Mouse (Mus musculus): Measurements from ENCODE around the gene Ptpn5. TPM values are rescaled to one million over a fixed set of nuclear protein-coding genes. Genes with fewer than 3 reads are reported as not detected.

Gene Ptpn5
- polyA plus RNA-seq, 1 experiment, result not detected

DNA sequence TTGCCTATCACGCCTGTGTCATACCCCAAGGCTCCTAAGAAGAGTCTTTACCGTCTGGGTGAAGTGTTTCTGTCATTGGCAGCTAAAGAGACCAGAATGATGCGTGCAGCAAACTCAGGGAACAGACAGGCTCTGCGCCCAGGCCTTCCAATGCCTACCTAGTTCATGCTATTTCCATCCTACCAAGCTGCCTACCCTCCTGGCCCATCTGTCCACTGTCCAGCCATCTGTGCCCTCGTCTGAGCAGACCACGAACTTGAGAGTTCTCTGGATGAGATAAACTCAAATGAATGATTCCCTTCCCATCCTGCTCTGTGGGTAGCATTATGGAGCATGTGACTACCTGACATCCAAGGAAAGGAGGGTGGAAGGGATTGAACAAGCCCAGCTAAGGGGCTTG is 16.8 kb downstream of the Ptpn5 start:
- no peak for TF ChIP-seq POLR2A (IDR thresholded peaks at IDR 0.05; ENCODE audit: insufficient read depth, low read depth, low read length)
- no peak for TF ChIP-seq CTCF (IDR thresholded peaks at IDR 0.05; ENCODE audit: insufficient read depth, low read depth, low read length)
- Histone ChIP-seq H3K4me3 (ENCODE audit: insufficient read depth, low read depth, low read length) (no peak overlapping the region), H3K4me1 (ENCODE audit: control insufficient read depth, insufficient read depth, low read length) (peaks cover 16% of the 10 kb centered on the region), H3K27ac (ENCODE audit: insufficient read depth, low read depth, low read length) (no peak overlapping the region)
- 81% methylated on average over 6 of the region's 6 CpGs for WGBS

DNA sequence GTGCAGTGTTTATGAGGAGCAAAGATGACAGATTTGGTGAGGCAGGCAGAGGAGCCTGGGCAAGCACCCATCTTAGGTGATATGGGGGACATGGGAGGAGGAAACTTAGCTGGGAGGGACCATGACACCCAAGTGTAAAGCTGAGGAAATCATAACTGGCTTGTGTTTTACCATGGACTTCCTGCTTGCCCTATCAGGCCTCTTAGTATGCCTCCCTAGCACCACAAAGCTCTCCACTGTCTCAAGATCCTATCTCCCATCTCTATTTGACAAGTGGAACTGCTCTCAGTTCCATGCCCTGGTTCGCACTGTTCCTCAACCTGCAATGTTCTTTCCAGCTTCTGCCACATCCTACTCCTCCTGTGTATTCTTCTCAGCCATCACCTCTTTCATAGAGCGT is 18.0 kb downstream of the Ptpn5 start:
- 90% methylated on average over 2 of the region's 2 CpGs for WGBS
- TF ChIP-seq POLR2A (IDR thresholded peaks at IDR 0.05; ENCODE audit: insufficient read depth, low read depth, low read length) (no peak), CTCF (IDR thresholded peaks at IDR 0.05; ENCODE audit: insufficient read depth, low read depth, low read length) (no peak)
- peaks cover 18% of the 10 kb centered on the region for H3K4me1 ChIP-seq (ENCODE audit: control insufficient read depth, insufficient read depth, low read length)
- H3K27ac ChIP-seq (ENCODE audit: insufficient read depth, low read depth, low read length), result no peak overlapping the region
- H3K4me3 ChIP-seq (ENCODE audit: insufficient read depth, low read depth, low read length), result no peak overlapping the region

- TF ChIP-seq CTCF (IDR thresholded peaks at IDR 0.05; ENCODE audit: insufficient read depth, low read depth, low read length), result no peak
- TF ChIP-seq POLR2A (IDR thresholded peaks at IDR 0.05; ENCODE audit: insufficient read depth, low read depth, low read length), result no peak
- Histone ChIP-seq H3K27ac (ENCODE audit: insufficient read depth, low read depth, low read length) (no peak overlapping the region), H3K4me3 (ENCODE audit: insufficient read depth, low read depth, low read length) (no peak overlapping the region), H3K4me1 (ENCODE audit: control insufficient read depth, insufficient read depth, low read length) (peaks cover 31% of the 10 kb centered on the region)
- whole genome bisulfite sequencing, result 55% methylated on average over 7 of the region's 7 CpGs
These were observed 20.1 kb downstream of the Ptpn5 start for GRCm38 (mm10) chr7:47113383-47113782.

- Histone ChIP-seq H3K4me1 (ENCODE audit: control insufficient read depth, insufficient read depth, low read length) (peaks cover 36% of the 10 kb centered on the region), H3K4me3 (ENCODE audit: insufficient read depth, low read depth, low read length) (no peak overlapping the region), H3K27ac (ENCODE audit: insufficient read depth, low read depth, low read length) (no peak overlapping the region)
- TF ChIP-seq POLR2A (IDR thresholded peaks at IDR 0.05; ENCODE audit: insufficient read depth, low read depth, low read length), result no peak
- TF ChIP-seq CTCF (IDR thresholded peaks at IDR 0.05; ENCODE audit: insufficient read depth, low read depth, low read length), result no peak
- WGBS, result 92% methylated on average over 5 of the region's 5 CpGs
These were observed 21.4 kb downstream of the Ptpn5 start for GRCm38 (mm10) chr7:47112036-47112435.

DNA sequence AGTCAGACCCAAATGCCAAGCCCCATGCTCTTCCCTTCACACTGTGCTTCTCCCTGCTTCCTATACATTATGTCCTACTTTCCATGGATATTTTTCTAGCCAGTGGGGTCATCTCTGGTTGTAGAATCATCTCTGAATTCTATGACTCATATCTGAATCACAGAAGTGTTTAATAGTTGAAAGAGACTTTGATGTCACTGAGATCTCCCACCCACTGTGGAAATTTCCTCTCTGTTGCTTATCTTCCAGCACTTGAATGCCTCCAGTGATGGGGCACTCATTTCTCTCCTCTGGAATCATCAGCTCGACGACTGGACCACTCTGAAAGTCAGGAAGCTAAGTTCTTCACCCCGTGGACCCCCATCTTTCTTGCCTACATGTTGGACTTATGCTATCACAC is 22.4 kb downstream of the Ptpn5 start:
- H3K4me3 ChIP-seq (ENCODE audit: insufficient read depth, low read depth, low read length), result no peak overlapping the region
- WGBS, result 60% methylated on average over 3 of the region's 3 CpGs
- peaks cover 36% of the 10 kb centered on the region for H3K4me1 ChIP-seq (ENCODE audit: control insufficient read depth, insufficient read depth, low read length)
- no peak for TF ChIP-seq CTCF (IDR thresholded peaks at IDR 0.05; ENCODE audit: insufficient read depth, low read depth, low read length)
- no peak for TF ChIP-seq POLR2A (IDR thresholded peaks at IDR 0.05; ENCODE audit: insufficient read depth, low read depth, low read length)
- peak overlapping the region; percentile 40 for H3K27ac ChIP-seq (ENCODE audit: insufficient read depth, low read depth, low read length)

DNA sequence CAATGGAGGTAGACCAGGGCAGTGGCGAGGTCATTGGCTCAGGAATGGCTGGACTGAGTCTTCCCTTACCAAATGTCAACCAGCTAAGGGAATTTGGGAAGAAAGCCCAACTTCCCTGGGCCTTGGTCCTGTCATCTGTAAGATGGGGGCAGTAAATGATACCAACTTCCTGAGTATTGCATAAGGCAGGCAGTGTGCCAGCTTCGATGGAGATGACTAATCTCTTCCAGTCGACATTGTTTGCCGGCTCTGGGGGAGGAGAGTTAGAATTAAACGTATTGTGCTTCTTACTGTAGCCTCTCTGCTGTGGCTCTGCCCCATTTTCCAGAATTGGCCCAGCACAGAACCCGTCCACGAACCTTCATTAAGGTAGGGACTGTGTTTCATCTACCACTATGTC is 23.0 kb downstream of the Ptpn5 start:
- H3K27ac ChIP-seq (ENCODE audit: insufficient read depth, low read depth, low read length), result peak overlapping the region; percentile 88
- TF ChIP-seq CTCF (IDR thresholded peaks at IDR 0.05; ENCODE audit: insufficient read depth, low read depth, low read length), result no peak
- TF ChIP-seq POLR2A (IDR thresholded peaks at IDR 0.05; ENCODE audit: insufficient read depth, low read depth, low read length), result no peak
- 34% methylated on average over 7 of the region's 7 CpGs for WGBS
- H3K4me3 ChIP-seq (ENCODE audit: insufficient read depth, low read depth, low read length), result no peak overlapping the region
- peaks cover 36% of the 10 kb centered on the region for H3K4me1 ChIP-seq (ENCODE audit: control insufficient read depth, insufficient read depth, low read length)

DNA sequence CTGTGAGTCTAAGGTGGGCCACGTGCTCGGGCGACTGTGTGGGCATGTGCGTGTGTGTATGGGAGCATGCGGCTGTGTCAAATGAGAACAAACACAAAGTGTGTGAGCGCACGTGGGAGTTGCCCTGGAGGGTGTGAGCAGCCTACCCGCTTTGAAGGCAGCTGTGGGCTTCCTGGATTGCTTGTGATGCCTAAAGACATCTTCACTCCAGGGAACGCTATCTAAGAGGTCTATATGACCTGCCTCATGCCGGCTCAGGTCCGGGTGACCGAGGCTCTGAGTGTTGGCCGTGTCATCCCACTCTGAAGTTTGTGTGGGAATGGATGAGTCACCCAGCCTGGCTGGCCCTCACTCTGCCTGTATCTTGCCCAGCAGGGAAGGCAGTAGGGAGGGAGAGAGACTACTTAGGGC is 24.7 kb downstream of the Ptpn5 start:
- Histone ChIP-seq H3K27ac (ENCODE audit: insufficient read depth, low read depth, low read length) (no peak overlapping the region), H3K4me1 (ENCODE audit: control insufficient read depth, insufficient read depth, low read length) (peaks cover 32% of the 10 kb centered on the region), H3K4me3 (ENCODE audit: insufficient read depth, low read depth, low read length) (no peak overlapping the region)
- TF ChIP-seq POLR2A (IDR thresholded peaks at IDR 0.05; ENCODE audit: insufficient read depth, low read depth, low read length), result no peak
- TF ChIP-seq CTCF (IDR thresholded peaks at IDR 0.05; ENCODE audit: insufficient read depth, low read depth, low read length), result no peak
- 35% methylated on average over 13 of the region's 13 CpGs for WGBS

DNA sequence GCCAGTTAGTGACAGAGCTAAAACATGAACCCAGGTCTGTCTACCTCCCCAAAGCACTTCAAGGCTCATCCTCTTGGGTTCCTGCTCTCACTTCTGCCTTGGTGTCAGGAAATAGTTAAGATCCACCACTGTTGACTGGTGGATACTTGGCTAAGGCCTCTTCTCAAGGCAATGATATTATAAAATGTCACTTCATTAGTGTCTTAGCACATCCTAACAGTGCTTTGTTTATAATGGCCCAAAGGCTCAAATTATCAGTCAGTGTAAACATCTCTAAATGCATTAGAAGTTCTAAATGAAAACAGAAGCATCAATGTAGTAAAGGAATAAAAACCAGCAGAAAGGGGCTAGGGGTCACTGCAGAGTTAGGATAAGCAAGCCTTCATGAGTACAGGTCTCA is 26.5 kb downstream of the Ptpn5 start:
- Histone ChIP-seq H3K4me1 (ENCODE audit: control insufficient read depth, insufficient read depth, low read length) (peaks cover 20% of the 10 kb centered on the region), H3K27ac (ENCODE audit: insufficient read depth, low read depth, low read length) (no peak overlapping the region), H3K4me3 (ENCODE audit: insufficient read depth, low read depth, low read length) (no peak overlapping the region)
- TF ChIP-seq CTCF (IDR thresholded peaks at IDR 0.05; ENCODE audit: insufficient read depth, low read depth, low read length) (no peak), POLR2A (IDR thresholded peaks at IDR 0.05; ENCODE audit: insufficient read depth, low read depth, low read length) (no peak)

- 88% methylated on average over 1 of the region's 1 CpGs for WGBS
- H3K4me3 ChIP-seq (ENCODE audit: insufficient read depth, low read depth, low read length), result no peak overlapping the region
- no peak overlapping the region for H3K27ac ChIP-seq (ENCODE audit: insufficient read depth, low read depth, low read length)
- TF ChIP-seq POLR2A (IDR thresholded peaks at IDR 0.05; ENCODE audit: insufficient read depth, low read depth, low read length) (no peak), CTCF (IDR thresholded peaks at IDR 0.05; ENCODE audit: insufficient read depth, low read depth, low read length) (no peak)
- peaks cover 19% of the 10 kb centered on the region for H3K4me1 ChIP-seq (ENCODE audit: control insufficient read depth, insufficient read depth, low read length)
These were observed 29.6 kb downstream of the Ptpn5 start for GRCm38 (mm10) chr7:47103671-47104414.

Data from olfactory bulb, adult 2 months (tissue).